Mouse (Mus musculus): ENCODE results near the gene Nfyc. TPM values are rescaled to one million over a fixed set of nuclear protein-coding genes. Genes with fewer than 3 reads are reported as not detected.
A peak's percentile ranks its signal among the peaks of the same experiment; 100 is the strongest.

Gene Nfyc
- polyA plus RNA-seq, 1 experiment from 2014 or later = 115 TPM

- Histone ChIP-seq H3K9me3 (replicated peaks) (no peaks in the 10 kb centered on the region), H3K27me3 (no peaks in the 10 kb centered on the region), H3K4me1 (peaks cover 23% of the 10 kb centered on the region), H3K4me2 (no peak overlapping the region), H3K36me3 (peaks cover 15% of the 10 kb centered on the region; the same call in 1 of the 2 replicates), H3K4me3 (replicated peaks) (no peak overlapping the region), H3K9ac (no peak overlapping the region), H3K27ac (peak overlapping the region; percentile 37; the same call in 1 of the 2 replicates)
- 58% methylated on average over 2 of the region's 2 CpGs for WGBS
- ATAC-seq (replicated peaks; ENCODE audit: low FRiP score) = no peak
Measured at GRCm38 (mm10) chr4:120799680-120800166, 31.6 kb downstream of the Nfyc start.

DNA sequence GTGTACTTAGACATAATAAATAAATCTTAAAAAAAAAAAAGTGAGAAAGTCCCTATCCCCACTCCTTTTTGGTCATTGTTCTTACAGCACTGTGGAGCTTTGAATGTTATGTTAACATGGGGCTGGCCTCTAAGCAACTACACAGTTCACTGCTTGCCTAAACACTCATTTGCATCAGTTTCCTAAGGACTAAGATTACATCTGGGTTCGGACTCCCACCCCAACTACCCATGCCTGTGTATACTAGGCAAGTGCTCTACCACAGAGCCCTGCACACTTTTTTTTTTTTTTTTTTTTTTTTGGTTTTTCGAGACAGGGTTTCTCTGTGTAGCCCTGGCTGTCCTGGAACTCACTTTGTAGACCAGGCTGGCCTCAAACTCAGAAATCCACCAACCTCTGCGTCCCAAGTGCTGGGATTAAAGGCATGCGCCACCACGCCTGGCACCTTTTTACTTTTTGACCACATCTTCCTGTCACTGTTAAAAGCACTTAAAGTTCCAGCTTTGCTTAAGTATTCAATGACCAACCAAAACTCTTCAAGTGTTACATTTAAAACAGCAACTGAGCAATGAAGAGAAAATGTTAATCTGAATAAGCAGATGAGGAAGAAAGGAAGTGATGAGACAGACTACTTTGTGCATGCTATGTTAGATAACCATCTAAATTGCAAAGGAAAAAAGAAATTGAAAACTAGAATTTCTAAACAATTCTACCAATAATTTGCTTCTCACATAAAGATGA is 33.2 kb downstream of the Nfyc start:
- Histone ChIP-seq H3K9me3 (replicated peaks) (no peaks in the 10 kb centered on the region), H3K4me2 (no peak overlapping the region), H3K9ac (no peak overlapping the region), H3K27me3 (no peaks in the 10 kb centered on the region), H3K4me3 (replicated peaks) (no peak overlapping the region), H3K4me1 (peaks cover 23% of the 10 kb centered on the region), H3K27ac (no peak overlapping the region), H3K36me3 (0 out of 2 replicates have a peak, but pooled peaks cover 4% of the 10 kb centered on the region)
- 83% methylated on average over 5 of the region's 5 CpGs for WGBS
- no peak; the same call in 1 of the 2 replicates for ATAC-seq (replicated peaks; ENCODE audit: low FRiP score)

DNA sequence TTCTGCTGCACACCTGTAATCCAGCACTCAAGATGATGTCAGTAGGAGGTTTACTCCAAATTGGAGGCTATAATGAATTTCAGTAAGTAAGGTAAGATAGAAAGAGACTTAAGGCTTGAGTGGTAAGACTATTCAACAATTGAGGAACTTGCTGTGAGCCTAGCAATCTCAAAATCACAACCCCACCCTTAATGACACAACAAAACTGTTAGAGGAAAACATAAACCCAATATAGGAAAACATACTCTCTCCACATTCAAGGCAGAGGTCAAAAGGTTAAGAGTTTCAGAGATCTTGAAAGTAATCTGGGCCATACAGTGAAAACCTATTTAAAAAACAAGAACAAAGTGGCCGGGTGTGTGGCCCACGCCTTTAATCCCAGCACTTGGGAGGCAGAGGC is 34.7 kb downstream of the Nfyc start:
- no peaks in the 10 kb centered on the region for H3K9me3 ChIP-seq (replicated peaks)
- 75% methylated on average over 2 of the region's 2 CpGs for WGBS

DNA sequence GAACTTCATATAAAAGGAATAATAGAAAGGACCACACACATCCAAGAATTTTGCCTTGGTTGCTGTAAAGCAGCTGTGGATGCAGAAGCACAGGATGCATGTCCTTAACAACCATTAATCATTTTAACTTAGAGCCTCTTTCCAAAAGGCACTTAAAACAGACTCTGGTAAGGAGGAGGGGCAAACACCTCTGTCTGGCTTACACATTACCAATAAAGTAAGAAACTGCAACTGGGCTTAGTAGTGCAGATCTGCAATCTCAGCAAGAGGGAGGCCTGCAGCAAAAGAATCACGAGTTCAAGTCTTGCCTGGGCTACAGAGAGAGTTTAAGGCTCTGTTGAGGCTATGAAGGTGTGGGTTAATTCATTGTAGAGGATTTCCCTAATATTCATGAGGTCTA is 35.7 kb downstream of the Nfyc start:
- Histone ChIP-seq H3K4me1 (peaks cover 22% of the 10 kb centered on the region), H3K36me3 (peaks cover 7% of the 10 kb centered on the region), H3K4me3 (replicated peaks) (no peak overlapping the region), H3K27ac (no peak overlapping the region), H3K9ac (no peak overlapping the region), H3K27me3 (no peaks in the 10 kb centered on the region), H3K9me3 (replicated peaks) (no peaks in the 10 kb centered on the region), H3K4me2 (no peak overlapping the region)
- no peak for ATAC-seq (replicated peaks; ENCODE audit: low FRiP score)
- 68% methylated on average over 1 of the region's 1 CpGs for WGBS

More for the DNA sequence above, 34.7 kb downstream of the Nfyc start:
- H3K27me3 ChIP-seq = no peaks in the 10 kb centered on the region
- no peak overlapping the region for H3K4me3 ChIP-seq (replicated peaks)
- H3K4me2 ChIP-seq = no peak overlapping the region
- no peak for ATAC-seq (replicated peaks; ENCODE audit: low FRiP score)
- H3K27ac ChIP-seq = no peak overlapping the region
- H3K36me3 ChIP-seq = 0 out of 2 replicates have a peak, but pooled peaks cover 6% of the 10 kb centered on the region
- H3K4me1 ChIP-seq = peaks cover 23% of the 10 kb centered on the region
- H3K9ac ChIP-seq = no peak overlapping the region

GRCm38 (mm10) chr4:120792918-120793317 is 38.5 kb downstream of the Nfyc start:
- 73% methylated on average over 2 of the region's 2 CpGs for WGBS
- H3K27ac ChIP-seq = no peak overlapping the region
- no peak overlapping the region for H3K4me3 ChIP-seq (replicated peaks)
- ATAC-seq (replicated peaks; ENCODE audit: low FRiP score) = no peak
- H3K9ac ChIP-seq = no peak overlapping the region
- peaks cover 13% of the 10 kb centered on the region for H3K4me1 ChIP-seq
- no peak overlapping the region for H3K4me2 ChIP-seq
- H3K27me3 ChIP-seq = no peaks in the 10 kb centered on the region
- H3K36me3 ChIP-seq = peaks cover 30% of the 10 kb centered on the region
- H3K9me3 ChIP-seq (replicated peaks) = no peaks in the 10 kb centered on the region

GRCm38 (mm10) chr4:120790027-120790426 is 41.3 kb downstream of the Nfyc start:
- no peak overlapping the region for H3K4me2 ChIP-seq
- H3K9me3 ChIP-seq (replicated peaks) = no peaks in the 10 kb centered on the region
- no peak overlapping the region for H3K4me3 ChIP-seq (replicated peaks)
- H3K9ac ChIP-seq = no peak overlapping the region
- no peaks in the 10 kb centered on the region for H3K27me3 ChIP-seq
- no peak for ATAC-seq (replicated peaks; ENCODE audit: low FRiP score)
- H3K4me1 ChIP-seq = no peaks in the 10 kb centered on the region; the same call in 1 of the 2 replicates
- peaks cover 59% of the 10 kb centered on the region for H3K36me3 ChIP-seq
- H3K27ac ChIP-seq = no peak overlapping the region
- whole genome bisulfite sequencing = 93% methylated on average over 4 of the region's 4 CpGs

DNA sequence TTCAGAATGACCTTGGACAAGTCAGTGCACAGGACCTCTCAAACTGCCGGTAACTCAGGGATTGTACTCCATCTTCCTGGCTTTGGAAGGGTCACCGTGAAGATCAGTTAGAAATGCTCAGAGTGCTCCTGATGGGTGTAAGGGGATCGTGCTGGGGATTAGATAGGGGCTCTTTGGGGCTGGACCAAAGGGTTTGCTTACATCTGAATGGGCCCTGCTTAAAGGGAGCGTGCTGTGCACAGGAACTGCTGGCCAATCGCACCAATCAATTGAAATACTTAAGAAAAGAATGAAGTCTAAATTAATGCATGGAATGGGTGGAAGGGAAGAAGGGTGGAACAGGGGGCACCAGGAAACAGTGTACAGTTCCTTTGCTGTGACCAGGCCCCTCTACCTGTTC is 75.6 kb downstream of the Nfyc start:
- Histone ChIP-seq H3K9ac (no peak overlapping the region), H3K36me3 (peaks cover 40% of the 10 kb centered on the region), H3K4me3 (replicated peaks) (no peak overlapping the region), H3K4me2 (no peak overlapping the region), H3K27ac (no peak overlapping the region), H3K27me3 (peaks cover 7% of the 10 kb centered on the region; the same call in 1 of the 2 replicates), H3K4me1 (no peaks in the 10 kb centered on the region), H3K9me3 (replicated peaks) (no peaks in the 10 kb centered on the region)
- ATAC-seq (replicated peaks; ENCODE audit: low FRiP score) = no peak
- WGBS = 65% methylated on average over 5 of the region's 5 CpGs

GRCm38 (mm10) chr4:120755299-120755698 is 76.1 kb downstream of the Nfyc start:
- H3K27ac ChIP-seq = no peak overlapping the region
- no peak overlapping the region for H3K4me3 ChIP-seq (replicated peaks)
- H3K27me3 ChIP-seq = peaks cover 8% of the 10 kb centered on the region
- no peaks in the 10 kb centered on the region for H3K4me1 ChIP-seq
- no peak overlapping the region for H3K9ac ChIP-seq
- H3K36me3 ChIP-seq = peaks cover 34% of the 10 kb centered on the region
- H3K9me3 ChIP-seq (replicated peaks) = no peaks in the 10 kb centered on the region
- ATAC-seq (replicated peaks; ENCODE audit: low FRiP score) = peak; percentile 64; the same call in 1 of the 2 replicates
- no peak overlapping the region for H3K4me2 ChIP-seq
- 3% methylated on average over 1 of the region's 1 CpGs for WGBS

DNA sequence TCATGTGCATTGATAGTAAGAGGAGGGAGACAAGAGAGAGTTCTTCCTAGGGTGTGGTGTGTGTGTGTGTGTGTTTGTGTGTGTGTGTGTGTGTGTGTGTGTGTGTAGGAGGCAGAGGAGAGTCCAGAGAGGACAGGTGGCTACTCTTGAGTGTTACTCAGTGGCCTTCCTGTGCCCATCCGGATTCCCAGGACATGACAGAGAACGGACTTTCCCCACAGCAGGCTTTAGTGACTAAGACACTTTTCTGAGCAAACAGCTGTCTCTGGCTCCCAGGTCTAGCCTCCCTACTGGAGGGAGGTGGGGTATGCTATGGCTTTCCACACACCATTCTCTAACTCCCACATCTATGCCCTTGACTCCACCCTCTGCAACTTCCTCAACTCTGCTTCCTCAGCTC is 81.8 kb downstream of the Nfyc start:
- ATAC-seq (replicated peaks; ENCODE audit: low FRiP score) = no peak
- Histone ChIP-seq H3K27ac (no peak overlapping the region), H3K4me2 (no peak overlapping the region), H3K4me3 (replicated peaks) (no peak overlapping the region), H3K9ac (no peak overlapping the region), H3K27me3 (peaks cover 65% of the 10 kb centered on the region), H3K4me1 (peaks cover 30% of the 10 kb centered on the region), H3K36me3 (no peaks in the 10 kb centered on the region), H3K9me3 (replicated peaks) (no peaks in the 10 kb centered on the region)
- WGBS = 51% methylated on average over 2 of the region's 2 CpGs

GRCm38 (mm10) chr4:120747941-120748866 is 83.2 kb downstream of the Nfyc start, which contains the start of gene Kcnq4:
TSS of gene Kcnq4 (minus strand) at chr4:120748612.
- Histone ChIP-seq H3K4me1 (peaks cover 39% of the 10 kb centered on the region), H3K4me3 (replicated peaks) (peak within 1 kb of the TSS; percentile 70), H3K27ac (no peak within 1 kb of the TSS), H3K9ac (peak within 1 kb of the TSS; percentile 47; the same call in 1 of the 2 replicates), H3K4me2 (peak within 1 kb of the TSS; percentile 100), H3K36me3 (no peaks in the 10 kb centered on the region), H3K9me3 (replicated peaks) (no peaks in the 10 kb centered on the region), H3K27me3 (peaks cover 71% of the 10 kb centered on the region)
- ATAC-seq (replicated peaks; ENCODE audit: low FRiP score) = no peak
- 3% methylated on average over 42 of the region's 42 CpGs for WGBS

DNA sequence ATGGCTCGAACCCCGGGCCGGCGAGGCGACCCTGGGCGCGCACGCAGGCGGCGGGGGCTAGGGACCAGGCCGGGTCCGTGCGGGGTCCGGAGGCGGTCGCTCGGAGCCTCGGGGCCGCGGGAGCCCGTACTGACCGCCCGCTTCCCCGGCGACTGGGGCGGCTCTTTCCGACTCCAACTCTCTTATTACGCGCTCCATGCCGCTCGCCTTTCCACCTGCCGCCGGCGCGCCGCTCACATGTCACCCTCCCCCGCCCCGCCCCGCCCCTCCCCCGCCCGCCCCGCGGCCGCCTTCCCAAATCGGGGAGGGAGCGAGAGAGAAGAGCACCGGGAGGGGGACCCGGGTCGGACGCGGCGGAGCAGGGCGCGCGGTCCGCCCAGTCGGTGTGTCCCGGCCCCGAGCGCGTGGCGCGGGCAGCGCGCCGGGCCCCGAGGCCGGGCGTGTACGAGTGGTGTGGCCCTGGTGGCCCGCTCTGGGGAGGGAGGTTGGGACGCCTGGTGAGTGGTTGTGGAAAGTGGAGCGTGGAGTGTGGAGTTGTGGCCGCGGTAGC is 84.1 kb downstream of the Nfyc start:
- Histone ChIP-seq H3K36me3 (no peaks in the 10 kb centered on the region), H3K27ac (no peak overlapping the region), H3K4me1 (peaks cover 48% of the 10 kb centered on the region), H3K9me3 (replicated peaks) (no peaks in the 10 kb centered on the region), H3K27me3 (peaks cover 79% of the 10 kb centered on the region), H3K4me2 (peak overlapping the region; percentile 100), H3K9ac (peak overlapping the region; percentile 47), H3K4me3 (replicated peaks) (peak overlapping the region; percentile 70)
- peak; percentile 41 for ATAC-seq (replicated peaks; ENCODE audit: low FRiP score)
- under 1% methylated on average over 56 of the region's 75 CpGs for WGBS
